Mouse (Mus musculus) ES-E14 (cell line): ENCODE results near the gene Faap20.
"Not testable (repeated sequence)": the region's sequence is repeated elsewhere in the genome, so short reads cannot be mapped to it uniquely, and the experiment has no call there.

Experiments
- CHD2 ChIP-seq: IDR thresholded peaks from 2 replicates; pipeline ENCODE4 v1.6.1; 2014; ENCODE audit warnings: mild to moderate bottlenecking, low read depth, low read length, inconsistent platforms
- ZC3H11A ChIP-seq: IDR thresholded peaks from 2 replicates; pipeline ENCODE4 v1.6.1; 2012; ENCODE audit warnings: low read depth, mild to moderate bottlenecking, inconsistent platforms, low read length, borderline replicate concordance
- ZNF384 ChIP-seq: IDR thresholded peaks from 2 replicates; pipeline ENCODE4 v1.6.1; 2012; ENCODE audit warnings: low read depth, low read length, inconsistent platforms

GRCm38 (mm10) chr4:155248054-155248453 lies 1.5 kb upstream of the Faap20 start:
- TF ChIP-seq ZNF384, ZC3H11A, CHD2: not testable (repeated sequence)
